Mouse (Mus musculus) forebrain, embryonic 16.5 days (tissue): Measurements from ENCODE around the gene Vamp4. TPM values are rescaled to one million over a fixed set of nuclear protein-coding genes. Genes with fewer than 3 reads are reported as not detected.

Experiments
- polyA plus RNA-seq: library from polyadenylated mRNA; unstranded; fragments of >200 nt; fragmentation: Nextera tagmentation; extraction: Ambion mirVana; gene quantifications from 2 replicates; pipeline ENCODE4 v1.2.1, GENCODE M21; 2015

Gene Vamp4
- polyA plus RNA-seq, 1 experiment from 2014 or later: 79.8 TPM

Other genes starting within 250 kb of the Vamp4 start
- gene Dnm3, start 92.5 kb upstream of the Vamp4 start, polyA plus RNA-seq: 32.3 and 41.8 TPM in 2 replicates
- 23.1 and 24.1 TPM in 2 replicates for gene Mettl13, start 22.0 kb upstream of the Vamp4 start, polyA plus RNA-seq
- not detected in 2 replicates for gene Myoc, start 68.6 kb downstream of the Vamp4 start, polyA plus RNA-seq
- gene Myocos, start 87.7 kb downstream of the Vamp4 start, polyA plus RNA-seq: not detected in 2 replicates
- gene Prrc2c, start 170.0 kb downstream of the Vamp4 start, polyA plus RNA-seq: 123 and 134 TPM in 2 replicates
- 0.13 and 0.31 TPM in 2 replicates for gene Fmo4, start 243.5 kb downstream of the Vamp4 start, polyA plus RNA-seq